Mouse (Mus musculus) cortical plate, adult 2 months (tissue): ENCODE results near the gene Fryl.

Source experiments
- CTCF ChIP-seq: fragments of 200-500 bp; IDR thresholded peaks from 2 replicates; pipeline ENCODE4 v1.5.1; 2011; ENCODE audit warnings: mild to moderate bottlenecking, control low read depth, low read length; ENCODE audit not compliant: insufficient read depth; ENCODE audit errors: extremely low read depth
- POLR2A ChIP-seq: fragments of 200-500 bp; IDR thresholded peaks from 2 replicates; pipeline ENCODE4 v1.6.1; 2011; ENCODE audit warnings: mild to moderate bottlenecking, low read length, control low read depth; ENCODE audit not compliant: insufficient read depth; ENCODE audit errors: extremely low read depth

DNA sequence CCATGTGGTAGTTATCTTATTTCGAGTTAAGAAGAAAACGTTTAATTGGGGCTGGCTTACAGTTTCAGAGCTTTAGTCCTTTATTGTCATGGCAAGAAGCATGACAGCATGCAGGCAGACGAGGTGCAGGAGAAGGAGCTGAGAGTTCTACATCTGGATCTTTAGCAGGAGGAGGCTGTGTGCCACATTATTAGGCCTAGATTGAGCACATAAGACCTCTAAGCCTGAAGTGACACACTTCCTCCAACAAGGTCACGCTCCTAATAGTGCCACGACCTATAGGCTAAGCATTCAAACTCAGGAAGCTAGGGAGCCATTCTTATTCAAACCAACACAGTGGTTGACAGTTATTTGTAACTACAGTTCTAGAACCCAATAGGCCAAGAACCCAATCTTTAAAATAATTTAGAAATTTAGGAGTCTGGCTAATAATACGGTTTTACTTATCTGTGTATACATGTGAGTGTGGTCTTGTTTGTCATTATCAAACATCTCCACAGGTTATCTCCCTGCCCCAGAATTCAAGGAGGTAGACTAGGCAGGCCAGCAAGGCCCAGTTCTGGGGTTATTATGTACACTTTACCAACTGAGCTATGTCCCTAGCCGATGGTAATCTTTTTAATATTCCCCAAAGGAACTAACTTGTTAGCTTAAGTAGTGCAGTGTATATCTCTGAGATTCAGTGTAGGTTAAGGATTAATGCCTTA lies 45.3 kb upstream of the Fryl start:
- TF ChIP-seq CTCF, result no peak
- TF ChIP-seq POLR2A, result no peak
